In genomic region chr6:32959816-32960550, GRCm38 (mm10) we compare ENCODE assay signal across 12 mouse cellular contexts.
"Had no signal": no experiment of that assay in that cellular context is flagged by ENCODE, and none has a peak within 500 bp of the region (broad histone marks: within the 10 kb centered on the region; RNA-seq: fewer than 3 reads in every experiment).

No protein-coding gene starts in this region.

- H3K27me3 ChIP-seq: liver, embryonic 13.5 days; neural tube, embryonic 12.5 days had no signal

- H3K9ac ChIP-seq: liver, embryonic 13.5 days; neural tube, embryonic 12.5 days had no signal

- H3K27ac ChIP-seq: kidney, postnatal 0 days; left cerebral cortex, adult 2 months; liver, embryonic 13.5 days; neural tube, embryonic 12.5 days had no signal

- H3K9me3 ChIP-seq: liver, embryonic 13.5 days; neural tube, embryonic 12.5 days had no signal

- H3K4me2 ChIP-seq: liver, embryonic 13.5 days; midbrain, embryonic 11.5 days; neural tube, embryonic 12.5 days had no signal

- H3K4me1 ChIP-seq: neural tube, embryonic 12.5 days had no signal

- H3K4me3 ChIP-seq: left cerebral cortex, adult 2 months; liver, embryonic 13.5 days; neural tube, embryonic 12.5 days had no signal

- H3K36me3 ChIP-seq: liver, embryonic 13.5 days; neural tube, embryonic 12.5 days had no signal

- DNase-seq: kidney, postnatal 4 days; liver, embryonic 13.5 days; lung, adult 2 months; lung, postnatal 14 days; lung, postnatal 4 days; midbrain, embryonic 14.5 days; thymus, adult 18-20 months; thymus, postnatal 36 days had no signal
